Mouse (Mus musculus) liver, adult 2 months (tissue): ENCODE results near the gene H2-Q10. TPM values are rescaled to one million over a fixed set of nuclear protein-coding genes. Genes with fewer than 3 reads are reported as not detected.
"Not testable (repeated sequence)": the region's sequence is repeated elsewhere in the genome, so short reads cannot be mapped to it uniquely, and the experiment has no call there.

Experiments used
- DNase-seq: peaks from one replicate; pipeline ENCODE4 v3.0.0-alpha.2; 2011; ENCODE audit warnings: low read depth, low spot score; ENCODE audit errors: extremely low read depth
- H3K27ac ChIP-seq: fragments of 200-500 bp; replicated peaks from 2 replicates; pipeline ENCODE4 v1.5.1; 2012; ENCODE audit warnings: low read depth, mild to moderate bottlenecking, control low read depth, inconsistent platforms, low read length; ENCODE audit not compliant: insufficient read depth
- H3K27me3 ChIP-seq: fragments of 200-500 bp; 2 replicates; pipeline ENCODE4 v1.6.1; 2012; ENCODE audit warnings: mild to moderate bottlenecking, moderate library complexity, low read length, inconsistent platforms; ENCODE audit not compliant: control insufficient read depth, insufficient read depth
- H3K36me3 ChIP-seq: fragments of 200-500 bp; 2 replicates; pipeline ENCODE4 v1.6.1; 2012; ENCODE audit warnings: low read length, inconsistent platforms; ENCODE audit not compliant: control insufficient read depth, insufficient read depth
- H3K4me1 ChIP-seq: fragments of 200-500 bp; 2 replicates; pipeline ENCODE4 v1.6.1; 2011; ENCODE audit warnings: low read length; ENCODE audit not compliant: control insufficient read depth, insufficient read depth
- H3K4me3 ChIP-seq: fragments of 200-500 bp; 2 replicates; pipeline ENCODE4 v1.5.1; 2011; ENCODE audit warnings: low read depth, mild to moderate bottlenecking, control low read depth, low read length, moderate library complexity; ENCODE audit not compliant: insufficient read depth
- H3K79me2 ChIP-seq: fragments of 200-500 bp; 2 replicates; pipeline ENCODE4 v1.6.1; 2012; ENCODE audit warnings: inconsistent platforms, mild to moderate bottlenecking, low read length, moderate library complexity; ENCODE audit not compliant: control insufficient read depth, insufficient read depth
- H3K9ac ChIP-seq: fragments of 200-500 bp; 2 replicates; pipeline ENCODE4 v1.6.1; 2012; ENCODE audit warnings: low read depth, mild to moderate bottlenecking, control low read depth, inconsistent platforms, low read length
- CTCF ChIP-seq: fragments of 200-500 bp; IDR thresholded peaks from 2 replicates; pipeline ENCODE4 v1.5.1; 2011; ENCODE audit warnings: low read depth, low read length, control low read depth
- POLR2A ChIP-seq: fragments of 200-500 bp; IDR thresholded peaks from 2 replicates; pipeline ENCODE4 v1.6.1; 2011; ENCODE audit warnings: low read length, control low read depth; ENCODE audit not compliant: insufficient read depth; ENCODE audit errors: extremely low read depth
- WGBS: fragments of 180-500 bp; shearing (Covaris S2); methylation state at CpG from one replicate; pipeline ENCODE4 v1.1.7; 2018; 5-methylcytosine and 5-hydroxymethylcytosine counted together
- polyA plus RNA-seq: library from polyadenylated mRNA; depleted of rRNA; stranded (reverse); fragments of >200 nt; gene quantifications from 2 replicates; pipeline ENCODE4 v1.2.3, GENCODE M21; 2012
- total RNA-seq: library from RNA; depleted of rRNA; stranded (reverse); fragments of >200 nt; gene quantifications from 2 replicates; pipeline ENCODE4 v1.2.3, GENCODE M21; 2014

H2-Q10 gene
- total and polyA plus RNA-seq, 2 experiments = 1,696 to 3,421 TPM

DNA sequence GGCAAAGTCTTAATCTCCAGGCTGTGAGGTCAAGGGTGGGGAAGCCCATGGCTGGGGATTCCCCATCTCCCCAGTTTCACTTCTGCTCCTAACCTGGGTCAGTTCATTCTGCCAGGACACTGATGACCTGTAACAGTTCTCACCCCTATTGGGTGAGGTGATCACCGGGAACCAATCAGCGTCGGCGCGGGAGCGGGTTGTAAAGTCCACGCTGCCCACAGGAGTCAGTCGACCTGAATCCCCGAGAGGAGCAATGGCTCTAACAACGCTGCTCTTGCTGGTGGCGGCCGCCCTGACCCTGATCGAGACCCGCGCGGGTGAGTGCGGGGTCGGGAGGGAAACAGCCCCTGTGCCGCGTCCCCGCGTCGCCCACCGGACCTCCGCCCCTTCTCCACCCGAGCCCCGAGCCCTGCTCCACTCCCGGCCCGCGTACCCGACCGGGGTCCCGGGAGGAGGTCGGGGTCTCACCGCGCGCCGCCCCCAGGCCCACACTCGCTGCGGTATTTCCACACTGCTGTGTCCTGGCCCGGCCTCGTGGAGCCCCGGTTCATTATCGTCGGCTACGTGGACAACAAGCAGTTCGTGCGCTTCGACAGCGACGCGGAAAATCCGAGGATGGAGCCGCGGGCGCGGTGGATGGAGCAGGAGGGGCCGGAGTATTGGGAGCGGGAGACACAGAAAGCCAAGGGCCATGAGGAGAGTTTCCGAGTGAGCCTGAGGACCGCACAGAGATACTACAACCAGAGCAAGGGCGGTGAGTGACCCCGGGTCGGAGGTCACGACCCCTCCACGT, 45.1 kb upstream of the H2-Q10 start, which contains the start of gene H2-Q6:
TSS of gene H2-Q6 (plus strand) at position 227 of the 793 bp plus-strand sequence.
- H3K79me2 ChIP-seq, H3K36me3 ChIP-seq, H3K27ac ChIP-seq, H3K27me3 ChIP-seq, H3K4me1 ChIP-seq: not testable (repeated sequence)
- H3K4me3 ChIP-seq = peak within 1 kb of the TSS; percentile 71
- DNase-seq = peak; percentile 85
- peak within 1 kb of the TSS; percentile 57 for H3K9ac ChIP-seq
- 1% methylated on average over 57 of the region's 66 CpGs for WGBS
- peak; percentile 67 for TF ChIP-seq POLR2A

- H3K36me3 ChIP-seq, H3K79me2 ChIP-seq, H3K4me1 ChIP-seq, H3K27ac ChIP-seq, H3K27me3 ChIP-seq, DNase-seq: not testable (repeated sequence)
- Histone ChIP-seq H3K9ac (peak overlapping the region; percentile 4), H3K4me3 (peak overlapping the region; percentile 35; the same call in 1 of the 2 replicates)
- 58% methylated on average over 25 of the region's 28 CpGs for WGBS
Measured at GRCm38 (mm10) chr17:35425474-35425873, 44.4 kb upstream of the H2-Q10 start.

- DNase-seq, H3K79me2 ChIP-seq, H3K4me3 ChIP-seq, H3K36me3 ChIP-seq, H3K9ac ChIP-seq, H3K4me1 ChIP-seq, H3K27ac ChIP-seq, H3K27me3 ChIP-seq: not testable (repeated sequence)
- 94% methylated on average over 6 of the region's 6 CpGs for WGBS
Measured at GRCm38 (mm10) chr17:35428883-35429282, 41.0 kb upstream of the H2-Q10 start.

GRCm38 (mm10) chr17:35430671-35431070, 39.2 kb upstream of the H2-Q10 start:
- not testable (repeated sequence) for H3K27ac ChIP-seq, DNase-seq, H3K27me3 ChIP-seq, H3K9ac ChIP-seq, H3K4me3 ChIP-seq, H3K79me2 ChIP-seq, H3K36me3 ChIP-seq, H3K4me1 ChIP-seq
- 93% methylated on average over 6 of the region's 6 CpGs for WGBS

GRCm38 (mm10) chr17:35432167-35432566, 37.7 kb upstream of the H2-Q10 start:
- not testable (repeated sequence) for H3K4me3 ChIP-seq, H3K27ac ChIP-seq, H3K9ac ChIP-seq, H3K27me3 ChIP-seq, H3K79me2 ChIP-seq, H3K36me3 ChIP-seq, H3K4me1 ChIP-seq, DNase-seq
- 87% methylated on average over 3 of the region's 3 CpGs for WGBS

DNA sequence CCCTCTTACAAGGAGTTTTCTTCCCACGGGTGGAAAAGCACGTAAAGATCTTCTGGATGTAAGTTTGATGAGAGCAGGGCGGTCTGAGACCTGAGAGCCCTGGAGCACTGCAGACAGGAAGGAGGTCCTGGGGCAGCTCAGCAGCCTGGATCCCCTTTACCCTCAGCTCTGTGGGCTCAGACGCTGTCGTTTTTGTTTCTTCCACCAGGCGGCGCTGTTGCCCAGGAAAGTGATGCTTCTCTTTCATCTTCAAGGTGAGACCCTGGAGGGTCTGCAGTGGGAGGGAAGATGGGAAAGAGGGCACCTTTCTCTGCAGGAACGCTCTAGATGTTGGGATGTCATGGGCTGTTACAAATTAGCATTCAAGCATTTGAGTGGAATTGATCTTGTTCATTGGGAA, 35.1 kb upstream of the H2-Q10 start:
- H3K4me1 ChIP-seq, H3K36me3 ChIP-seq, H3K9ac ChIP-seq, H3K79me2 ChIP-seq, DNase-seq, H3K27me3 ChIP-seq, H3K4me3 ChIP-seq, H3K27ac ChIP-seq: not testable (repeated sequence)
- peak; percentile 60 for TF ChIP-seq CTCF
- 20% methylated on average over 8 of the region's 8 CpGs for WGBS

- not testable (repeated sequence) for H3K27me3 ChIP-seq, H3K27ac ChIP-seq, H3K79me2 ChIP-seq, H3K4me3 ChIP-seq, H3K36me3 ChIP-seq, H3K9ac ChIP-seq, DNase-seq, H3K4me1 ChIP-seq
- WGBS = 84% methylated on average over 3 of the region's 3 CpGs
Measured at GRCm38 (mm10) chr17:35435577-35435976, 34.3 kb upstream of the H2-Q10 start.

- not testable (repeated sequence) for H3K36me3 ChIP-seq, H3K27ac ChIP-seq, H3K27me3 ChIP-seq, H3K9ac ChIP-seq, H3K4me1 ChIP-seq, H3K79me2 ChIP-seq, DNase-seq, H3K4me3 ChIP-seq
- WGBS = 76% methylated on average over 1 of the region's 1 CpGs
Measured at GRCm38 (mm10) chr17:35437386-35437936, 32.4 kb upstream of the H2-Q10 start.

DNA sequence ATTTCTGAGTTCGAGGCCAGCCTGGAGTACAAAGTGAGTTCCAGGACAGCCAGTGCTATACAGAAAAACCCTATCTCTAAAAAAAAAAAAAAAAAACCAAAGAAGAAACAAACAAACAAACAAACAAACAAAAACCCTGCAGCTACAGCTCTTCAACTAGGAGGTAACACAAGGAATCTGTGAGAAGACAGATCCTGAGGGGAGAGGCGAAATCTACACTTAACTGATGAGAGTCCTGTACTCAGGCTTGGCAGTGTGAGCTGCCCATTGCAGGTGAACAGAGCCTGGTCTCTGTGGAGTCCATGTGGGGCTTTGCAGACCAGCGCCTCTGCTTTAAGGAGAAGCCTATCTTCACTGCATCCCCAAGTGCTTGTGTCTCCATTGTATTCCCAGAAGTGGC, 31.5 kb upstream of the H2-Q10 start:
- H3K9ac ChIP-seq, H3K27me3 ChIP-seq, DNase-seq, H3K4me3 ChIP-seq, H3K4me1 ChIP-seq, H3K79me2 ChIP-seq, H3K27ac ChIP-seq, H3K36me3 ChIP-seq: not testable (repeated sequence)
- 93% methylated on average over 3 of the region's 3 CpGs for WGBS
